Mouse (Mus musculus) thymus, adult 2 months (tissue): ENCODE results near the gene Lrch1. TPM values are rescaled to one million over a fixed set of nuclear protein-coding genes. Genes with fewer than 3 reads are reported as not detected.

Experiments
- DNase-seq: peaks from one replicate; pipeline ENCODE4 v3.0.0; 2021
- H3K27ac ChIP-seq: fragments of 200-500 bp; 2 replicates; pipeline ENCODE4 v1.5.1; 2012; ENCODE audit warnings: low read length, control low read depth; ENCODE audit not compliant: control insufficient read depth, insufficient read depth
- H3K27me3 ChIP-seq: fragments of 200-500 bp; 2 replicates; pipeline ENCODE4 v1.6.1; 2012; ENCODE audit warnings: mild to moderate bottlenecking, low read length, moderate library complexity, mixed read lengths; ENCODE audit not compliant: control insufficient read depth, insufficient read depth
- H3K36me3 ChIP-seq: fragments of 200-500 bp; 2 replicates; pipeline ENCODE4 v1.6.1; 2012; ENCODE audit warnings: mild to moderate bottlenecking, low read length, moderate library complexity; ENCODE audit not compliant: control insufficient read depth, insufficient read depth
- H3K4me1 ChIP-seq: fragments of 200-500 bp; replicated peaks from 2 replicates; pipeline ENCODE4 v1.6.1; 2012; ENCODE audit warnings: low read length; ENCODE audit not compliant: control insufficient read depth, insufficient read depth
- H3K4me3 ChIP-seq: fragments of 200-500 bp; 2 replicates; pipeline ENCODE4 v1.5.1; 2012; ENCODE audit warnings: mild to moderate bottlenecking, low read length, control low read depth, moderate library complexity; ENCODE audit not compliant: control insufficient read depth, insufficient read depth
- CTCF ChIP-seq: fragments of 200-500 bp; IDR thresholded peaks from 2 replicates; pipeline ENCODE4 v1.5.1; 2012; ENCODE audit warnings: mild to moderate bottlenecking, control low read depth, low read length, moderate library complexity, borderline replicate concordance; ENCODE audit not compliant: control insufficient read depth, poor library complexity, insufficient read depth; ENCODE audit errors: extremely low read depth
- POLR2A ChIP-seq: fragments of 200-500 bp; IDR thresholded peaks from 2 replicates; pipeline ENCODE4 v1.6.1; 2012; ENCODE audit warnings: mild to moderate bottlenecking, low read length, control low read depth, moderate library complexity; ENCODE audit not compliant: control insufficient read depth, poor library complexity, insufficient read depth; ENCODE audit errors: extremely low read depth
- WGBS: fragments of 180-500 bp; shearing (Covaris S2); methylation state at CpG from one replicate; pipeline ENCODE4 v1.1.7; 2018; 5-methylcytosine and 5-hydroxymethylcytosine counted together
- polyA plus RNA-seq: library from polyadenylated mRNA; depleted of rRNA; stranded (reverse); fragments of >200 nt; gene quantifications from 2 replicates; pipeline ENCODE4 v1.2.3, GENCODE M21; 2012

Gene Lrch1
- polyA plus RNA-seq, 1 experiment = 27.5 TPM

DNA sequence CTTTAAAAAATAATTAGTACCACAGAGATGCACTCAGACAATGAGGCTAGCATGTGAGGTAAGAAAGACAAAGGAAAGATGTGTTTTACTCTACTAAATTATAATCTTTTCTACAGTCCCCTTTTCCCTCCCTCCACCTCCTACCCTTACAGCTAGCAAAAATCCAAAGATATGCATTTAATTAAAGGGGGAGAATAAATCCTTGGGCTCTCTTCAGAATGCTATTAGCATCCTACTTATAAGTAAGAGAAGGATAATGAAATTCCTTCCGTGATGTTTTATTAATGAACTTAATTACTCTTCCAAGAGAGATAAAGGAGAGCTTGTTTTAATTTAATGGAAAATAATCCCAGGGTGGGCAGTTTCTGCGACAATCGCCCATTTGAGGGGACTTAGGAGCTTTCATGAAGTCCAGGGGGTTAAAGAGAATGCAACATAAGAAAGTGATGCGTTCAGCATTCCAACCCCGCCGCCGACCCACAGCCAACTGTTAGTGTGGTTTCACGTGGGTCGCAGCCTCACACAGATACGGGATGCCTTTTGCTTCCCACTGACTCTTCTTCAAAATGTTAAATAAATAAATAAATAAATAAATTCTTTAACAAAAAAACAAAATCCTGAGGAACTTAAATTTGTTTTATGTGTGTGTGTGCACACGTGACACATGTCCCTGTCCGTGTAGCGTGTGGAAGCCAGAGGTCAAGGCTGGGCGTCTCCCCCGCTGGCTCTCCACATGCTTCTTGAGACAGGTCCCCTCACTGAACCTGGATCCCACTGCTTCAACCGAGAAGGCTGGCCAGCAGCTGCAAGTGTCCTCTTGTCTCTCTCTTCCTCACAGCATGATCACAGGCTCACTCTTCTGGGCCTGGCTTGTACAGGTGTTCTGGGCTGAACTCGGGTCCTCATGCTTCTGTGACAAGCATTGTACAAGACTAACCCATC lies 132.6 kb downstream of the Lrch1 start:
- Histone ChIP-seq H3K36me3 (peaks cover 40% of the 10 kb centered on the region), H3K27me3 (no peaks in the 10 kb centered on the region), H3K27ac (no peak overlapping the region), H3K4me3 (no peak overlapping the region), H3K4me1 (no peaks in the 10 kb centered on the region)
- no peak for DNase-seq
- TF ChIP-seq POLR2A = no peak
- no peak for TF ChIP-seq CTCF
- WGBS = 97% methylated on average over 17 of the region's 17 CpGs

DNA sequence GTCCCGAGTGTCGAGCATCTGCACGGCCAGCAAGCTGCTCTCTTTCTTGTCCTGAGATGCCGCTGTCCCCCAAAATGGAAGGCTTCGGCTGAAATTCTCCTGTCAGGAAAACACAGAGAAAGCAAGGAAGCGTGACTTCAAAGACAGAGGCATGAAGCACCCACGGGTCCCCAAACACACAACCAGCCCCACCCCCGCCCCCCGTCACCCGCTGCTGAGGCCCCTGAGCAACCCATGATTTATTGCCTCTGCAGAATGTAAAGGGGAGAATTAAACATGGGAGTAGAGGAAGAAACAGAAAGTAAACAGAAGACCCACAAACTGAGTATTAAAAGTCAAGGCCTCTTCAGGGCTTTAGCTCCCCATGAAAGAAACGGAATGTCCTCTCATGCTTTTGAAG lies 136.1 kb downstream of the Lrch1 start:
- H3K27ac ChIP-seq = no peak overlapping the region
- H3K36me3 ChIP-seq = peaks cover 52% of the 10 kb centered on the region
- H3K4me3 ChIP-seq = no peak overlapping the region
- no peaks in the 10 kb centered on the region for H3K4me1 ChIP-seq
- TF ChIP-seq CTCF (no peak), POLR2A (no peak)
- no peak for DNase-seq
- WGBS = 89% methylated on average over 11 of the region's 11 CpGs
- no peaks in the 10 kb centered on the region for H3K27me3 ChIP-seq

- H3K27me3 ChIP-seq = no peaks in the 10 kb centered on the region
- H3K4me1 ChIP-seq = no peaks in the 10 kb centered on the region
- H3K36me3 ChIP-seq = peaks cover 52% of the 10 kb centered on the region
- TF ChIP-seq POLR2A (no peak), CTCF (no peak)
- DNase-seq = no peak
- no peak overlapping the region for H3K4me3 ChIP-seq
- WGBS = 92% methylated on average over 1 of the region's 1 CpGs
- no peak overlapping the region for H3K27ac ChIP-seq
These were observed 145.7 kb downstream of the Lrch1 start for GRCm38 (mm10) chr14:74801961-74802360.

- no peak overlapping the region for H3K27ac ChIP-seq
- no peak for DNase-seq
- no peak for TF ChIP-seq POLR2A
- TF ChIP-seq CTCF = no peak
- H3K4me1 ChIP-seq = no peaks in the 10 kb centered on the region
- H3K36me3 ChIP-seq = peaks cover 52% of the 10 kb centered on the region
- WGBS = 96% methylated on average over 16 of the region's 16 CpGs
- no peak overlapping the region for H3K4me3 ChIP-seq
- no peaks in the 10 kb centered on the region for H3K27me3 ChIP-seq
These were observed 149.4 kb downstream of the Lrch1 start for GRCm38 (mm10) chr14:74798063-74798890.

GRCm38 (mm10) chr14:74797386-74798062 lies 150.2 kb downstream of the Lrch1 start:
- H3K27ac ChIP-seq = no peak overlapping the region
- TF ChIP-seq POLR2A (no peak), CTCF (no peak)
- no peak overlapping the region for H3K4me3 ChIP-seq
- H3K27me3 ChIP-seq = no peaks in the 10 kb centered on the region
- no peak for DNase-seq
- WGBS = 93% methylated on average over 10 of the region's 10 CpGs
- H3K4me1 ChIP-seq = no peaks in the 10 kb centered on the region
- peaks cover 54% of the 10 kb centered on the region for H3K36me3 ChIP-seq

DNA sequence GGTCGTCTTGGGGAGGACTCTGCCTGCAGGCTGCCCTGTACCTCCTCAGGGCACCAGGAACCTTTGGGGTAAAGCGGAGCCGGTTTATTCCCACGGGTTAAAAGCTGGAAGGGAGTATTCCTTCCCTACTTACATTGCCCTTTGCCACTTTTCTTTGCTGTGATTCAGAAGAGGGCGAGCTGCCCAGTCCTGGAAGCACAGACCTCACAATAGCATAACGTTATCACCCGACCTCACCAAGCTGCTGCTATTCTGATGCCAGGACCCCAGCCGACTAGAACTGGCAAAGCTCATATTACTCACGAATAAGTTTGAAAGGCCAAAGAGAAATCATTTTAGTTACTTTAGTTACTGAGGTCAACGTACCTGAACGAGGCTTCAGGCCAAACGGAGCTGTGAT lies 152.7 kb downstream of the Lrch1 start:
- WGBS = 92% methylated on average over 12 of the region's 12 CpGs

DNA sequence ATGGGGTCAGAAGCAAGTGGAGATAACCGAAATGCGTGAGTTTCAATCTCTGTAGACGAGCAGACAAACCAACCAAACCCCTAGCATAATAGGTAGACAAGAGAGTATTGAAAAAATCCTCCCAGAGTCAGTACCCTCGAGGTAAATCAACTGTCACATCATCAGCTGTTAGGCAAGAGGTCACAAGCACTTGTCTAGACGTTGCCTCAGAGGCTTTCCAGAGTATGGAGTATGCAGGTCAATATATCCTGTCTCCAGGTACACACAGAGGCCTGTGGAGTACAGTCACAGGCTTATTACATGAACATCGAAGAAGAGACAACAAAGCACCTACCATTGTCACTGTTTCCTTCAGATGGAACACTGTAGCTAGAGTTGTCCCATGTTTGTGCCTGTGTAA lies 154.9 kb downstream of the Lrch1 start:
- DNase-seq = no peak

More for the DNA sequence above, 152.7 kb downstream of the Lrch1 start:
- DNase-seq = no peak
- Histone ChIP-seq H3K4me3 (no peak overlapping the region), H3K36me3 (peaks cover 42% of the 10 kb centered on the region), H3K27ac (peak overlapping the region; percentile 47), H3K4me1 (no peaks in the 10 kb centered on the region), H3K27me3 (no peaks in the 10 kb centered on the region)
- no peak for TF ChIP-seq CTCF
- no peak for TF ChIP-seq POLR2A

More for the DNA sequence above, 154.9 kb downstream of the Lrch1 start:
- H3K27me3 ChIP-seq = no peaks in the 10 kb centered on the region
- H3K27ac ChIP-seq = no peak overlapping the region
- WGBS = 94% methylated on average over 6 of the region's 6 CpGs
- H3K4me1 ChIP-seq = no peaks in the 10 kb centered on the region
- TF ChIP-seq CTCF = no peak
- TF ChIP-seq POLR2A = no peak
- H3K36me3 ChIP-seq = peaks cover 40% of the 10 kb centered on the region
- H3K4me3 ChIP-seq = no peak overlapping the region
